13 mouse cellular contexts compared by ENCODE assay signal in genomic region chr1:18668901-18669300, GRCm38 (mm10).
"Had no signal": no experiment of that assay in that cellular context is flagged by ENCODE, and none has a peak within 500 bp of the region (broad histone marks: within the 10 kb centered on the region; RNA-seq: fewer than 3 reads in every experiment).

No protein-coding gene starts in this region.

- ATAC-seq: lung, postnatal 0 days had no signal

- DNase-seq: kidney, adult 2 months; lung, adult 2 months; lung, postnatal 36 days; midbrain, embryonic 14.5 days; thymus, postnatal 14 days had no signal

- H3K27me3 ChIP-seq: kidney, embryonic 15.5 days; liver, embryonic 15.5 days; neural tube, embryonic 15.5 days had no signal

- H3K9me3 ChIP-seq: kidney, embryonic 15.5 days; limb, embryonic 10.5 days; liver, embryonic 15.5 days; midbrain, embryonic 10.5 days; neural tube, embryonic 15.5 days had no signal

- H3K27ac ChIP-seq: kidney, embryonic 15.5 days; limb, embryonic 10.5 days; liver, embryonic 15.5 days; midbrain, embryonic 10.5 days; neural tube, embryonic 15.5 days had no signal

- H3K36me3 ChIP-seq: kidney, embryonic 15.5 days; limb, embryonic 10.5 days; liver, embryonic 15.5 days; midbrain, embryonic 10.5 days; neural tube, embryonic 15.5 days had no signal

- H3K4me3 ChIP-seq: kidney, embryonic 15.5 days; limb, embryonic 10.5 days; liver, embryonic 15.5 days; midbrain, embryonic 10.5 days; myocyte; neural tube, embryonic 15.5 days had no signal

- H3K9ac ChIP-seq: kidney, embryonic 15.5 days; liver, embryonic 15.5 days; neural tube, embryonic 15.5 days had no signal

- H3K4me2 ChIP-seq: kidney, embryonic 15.5 days; liver, embryonic 11.5 days; liver, embryonic 15.5 days; neural tube, embryonic 15.5 days had no signal

- H3K4me1 ChIP-seq: kidney, embryonic 15.5 days; limb, embryonic 10.5 days; liver, embryonic 15.5 days; midbrain, embryonic 10.5 days; neural tube, embryonic 15.5 days had no signal
